Mouse (Mus musculus) spleen, adult 2 months (tissue): ENCODE data around the gene Ifna7. TPM values are rescaled to one million over a fixed set of nuclear protein-coding genes. Genes with fewer than 3 reads are reported as not detected.

Experiments
- DNase-seq, 2 experiments: peaks; one replicate each; pipeline versions ENCODE4 v3.0.0 to v3.0.0-alpha.2; 2012 to 2021; ENCODE audit warnings: low spot score in 2 of 2, low read depth in 1 of 2
- H3K27ac ChIP-seq: fragments of 200-500 bp; 2 replicates; pipeline ENCODE4 v1.5.1; 2012; ENCODE audit warnings: low read length, inconsistent platforms; ENCODE audit not compliant: insufficient read depth
- H3K27me3 ChIP-seq: fragments of 200-500 bp; 2 replicates; pipeline ENCODE4 v1.6.1; 2012; ENCODE audit warnings: mild to moderate bottlenecking, moderate library complexity, low read length, inconsistent platforms; ENCODE audit not compliant: control insufficient read depth, insufficient read depth
- H3K36me3 ChIP-seq: fragments of 200-500 bp; 2 replicates; pipeline ENCODE4 v1.6.1; 2012; ENCODE audit warnings: mild to moderate bottlenecking, low read length, inconsistent platforms; ENCODE audit not compliant: control insufficient read depth, insufficient read depth
- H3K4me1 ChIP-seq: fragments of 200-500 bp; 2 replicates; pipeline ENCODE4 v1.6.1; 2011; ENCODE audit warnings: inconsistent platforms; ENCODE audit not compliant: control insufficient read depth, insufficient read depth, insufficient read length
- H3K4me3 ChIP-seq: fragments of 200-500 bp; 2 replicates; pipeline ENCODE4 v1.5.1; 2011; ENCODE audit warnings: mild to moderate bottlenecking, inconsistent platforms; ENCODE audit not compliant: insufficient read depth, insufficient read length; ENCODE audit errors: extremely low read depth
- CTCF ChIP-seq: fragments of 200-500 bp; IDR thresholded peaks from 2 replicates; pipeline ENCODE4 v1.5.1; 2011; ENCODE audit warnings: mild to moderate bottlenecking, inconsistent platforms; ENCODE audit not compliant: insufficient read depth, insufficient read length, insufficient replicate concordance; ENCODE audit errors: extremely low read depth
- POLR2A ChIP-seq: fragments of 200-500 bp; IDR thresholded peaks from 2 replicates; pipeline ENCODE4 v1.6.1; 2011; ENCODE audit warnings: low read depth, low read length, inconsistent platforms
- WGBS: fragments of 180-500 bp; shearing (Covaris S2); methylation state at CpG from one replicate; pipeline ENCODE4 v1.1.7; 2018; 5-methylcytosine and 5-hydroxymethylcytosine counted together
- polyA plus RNA-seq: library from polyadenylated mRNA; depleted of rRNA; stranded (reverse); fragments of >200 nt; gene quantifications from 2 replicates; pipeline ENCODE4 v1.2.3, GENCODE M21; 2012; rRNA removed

Ifna7 gene
- polyA plus RNA-seq, 1 experiment, result not detected

GRCm38 (mm10) chr4:88865011-88865569 is 49.1 kb downstream of the Ifna7 start:
- 11% methylated on average over 6 of the region's 6 CpGs for WGBS
- DNase-seq, result no peak
- H3K4me1 ChIP-seq, result peaks cover 9% of the 10 kb centered on the region; the same call in 1 of the 2 replicates
- TF ChIP-seq CTCF, result no peak
- TF ChIP-seq POLR2A, result no peak
- H3K27me3 ChIP-seq, result no peaks in the 10 kb centered on the region
- peak overlapping the region; percentile 79 for H3K27ac ChIP-seq
- no peaks in the 10 kb centered on the region for H3K36me3 ChIP-seq
- H3K4me3 ChIP-seq, result no peak overlapping the region

Other genes with a start within 250 kb of the Ifna7 start
- not detected in 2 replicates for gene Ifna14, start 244.4 kb upstream of the Ifna7 start, polyA plus RNA-seq
- gene Ifna9, start 223.8 kb upstream of the Ifna7 start, polyA plus RNA-seq, result not detected in 2 replicates
- not detected in 2 replicates for gene Ifna12, start 212.9 kb upstream of the Ifna7 start, polyA plus RNA-seq
- gene C87499, start 181.8 kb upstream of the Ifna7 start, polyA plus RNA-seq, result not detected in 2 replicates
- not detected in 2 replicates for gene Ifna13, start 171.8 kb upstream of the Ifna7 start, polyA plus RNA-seq
- not detected in 2 replicates for gene Ifna16, start 139.3 kb upstream of the Ifna7 start, polyA plus RNA-seq
- gene Ifna2, start 132.3 kb upstream of the Ifna7 start, polyA plus RNA-seq, result not detected in 2 replicates
- not detected in 2 replicates for gene Ifnab, start 124.9 kb upstream of the Ifna7 start, polyA plus RNA-seq
- gene Gm26566, start 94.4 kb upstream of the Ifna7 start, polyA plus RNA-seq, result 0.18 and 0.45 TPM in 2 replicates
- 8.4 and 11.4 TPM in 2 replicates for gene Klhl9, start 93.8 kb upstream of the Ifna7 start, polyA plus RNA-seq
- gene Gm13271, start 61.4 kb upstream of the Ifna7 start, polyA plus RNA-seq, result not detected in 2 replicates
- gene Gm13283, start 56.1 kb upstream of the Ifna7 start, polyA plus RNA-seq, result 0.07 TPM in 1 of 2 replicates, not detected in the other
- gene Gm13290, start 42.4 kb upstream of the Ifna7 start, polyA plus RNA-seq, result not detected in 2 replicates
- gene Gm13289, start 39.3 kb upstream of the Ifna7 start, polyA plus RNA-seq, result not detected in 2 replicates
- gene Gm13272, start 36.4 kb upstream of the Ifna7 start, polyA plus RNA-seq, result not detected in 2 replicates
- gene Ifnz, start 34.1 kb upstream of the Ifna7 start, polyA plus RNA-seq, result not detected in 2 replicates
- gene Gm13276, start 30.5 kb upstream of the Ifna7 start, polyA plus RNA-seq, result not detected in 2 replicates
- gene Gm13277, start 27.6 kb upstream of the Ifna7 start, polyA plus RNA-seq, result not detected in 2 replicates
- not detected in 2 replicates for gene Gm13278, start 24.7 kb upstream of the Ifna7 start, polyA plus RNA-seq
- not detected in 2 replicates for gene Gm13275, start 21.7 kb upstream of the Ifna7 start, polyA plus RNA-seq
- gene Gm13279, start 18.8 kb upstream of the Ifna7 start, polyA plus RNA-seq, result not detected in 2 replicates
- gene Gm13285, start 16.6 kb upstream of the Ifna7 start, polyA plus RNA-seq, result not detected in 2 replicates
- gene Gm13287, start 13.0 kb upstream of the Ifna7 start, polyA plus RNA-seq, result not detected in 2 replicates
- gene Gm13288, start 10.7 kb upstream of the Ifna7 start, polyA plus RNA-seq, result not detected in 2 replicates
- not detected in 2 replicates for gene Ifna11, start 3.7 kb downstream of the Ifna7 start, polyA plus RNA-seq
- not detected in 2 replicates for gene Ifna6, start 11.2 kb downstream of the Ifna7 start, polyA plus RNA-seq
- not detected in 2 replicates for gene Ifna5, start 19.3 kb downstream of the Ifna7 start, polyA plus RNA-seq
- not detected in 2 replicates for gene Ifna4, start 25.6 kb downstream of the Ifna7 start, polyA plus RNA-seq
- gene Ifna1, start 33.9 kb downstream of the Ifna7 start, polyA plus RNA-seq, result not detected in 2 replicates
- gene Ifne, start 64.0 kb downstream of the Ifna7 start, polyA plus RNA-seq, result not detected in 2 replicates